Mouse (Mus musculus) lung, adult 2 months (tissue): ENCODE results near the gene Sel1l3.

Experiments
- CTCF ChIP-seq: fragments of 200-500 bp; IDR thresholded peaks from 2 replicates; pipeline ENCODE4 v1.5.1; 2011; ENCODE audit warnings: mild to moderate bottlenecking, low read length, control low read depth; ENCODE audit not compliant: insufficient read depth
- POLR2A ChIP-seq: fragments of 200-500 bp; IDR thresholded peaks from 2 replicates; pipeline ENCODE4 v1.6.1; 2011; ENCODE audit warnings: low read depth, mild to moderate bottlenecking, control low read depth, low read length, borderline replicate concordance; ENCODE audit errors: extremely low read depth

- TF ChIP-seq POLR2A (no peak), CTCF (no peak)
Measured at GRCm38 (mm10) chr5:53162436-53162835, 51.3 kb downstream of the Sel1l3 start.
